Mouse (Mus musculus) natural killer cell, adult 2 months (primary cell): Measurements from ENCODE around the gene Wdfy4.

Experiments
- DNase-seq, 2 experiments: peaks; one replicate each; pipeline ENCODE4 v3.0.0; 2022; ENCODE audit warnings: low spot score in 2 of 2

Gene Wdfy4

GRCm38 (mm10) chr14:33078596-33078995 is 106.7 kb downstream of the Wdfy4 start:
- no peak for DNase-seq

- DNase-seq = no peak
These were observed 107.2 kb downstream of the Wdfy4 start for GRCm38 (mm10) chr14:33078110-33078509.

- no peak for DNase-seq
These were observed 112.0 kb downstream of the Wdfy4 start for GRCm38 (mm10) chr14:33073355-33073754.

- DNase-seq = no peak
These were observed 113.0 kb downstream of the Wdfy4 start for GRCm38 (mm10) chr14:33072351-33072750.

- no peak for DNase-seq
These were observed 117.6 kb downstream of the Wdfy4 start for GRCm38 (mm10) chr14:33067676-33068075.

GRCm38 (mm10) chr14:33062996-33063395 is 122.3 kb downstream of the Wdfy4 start:
- DNase-seq = no peak

DNA sequence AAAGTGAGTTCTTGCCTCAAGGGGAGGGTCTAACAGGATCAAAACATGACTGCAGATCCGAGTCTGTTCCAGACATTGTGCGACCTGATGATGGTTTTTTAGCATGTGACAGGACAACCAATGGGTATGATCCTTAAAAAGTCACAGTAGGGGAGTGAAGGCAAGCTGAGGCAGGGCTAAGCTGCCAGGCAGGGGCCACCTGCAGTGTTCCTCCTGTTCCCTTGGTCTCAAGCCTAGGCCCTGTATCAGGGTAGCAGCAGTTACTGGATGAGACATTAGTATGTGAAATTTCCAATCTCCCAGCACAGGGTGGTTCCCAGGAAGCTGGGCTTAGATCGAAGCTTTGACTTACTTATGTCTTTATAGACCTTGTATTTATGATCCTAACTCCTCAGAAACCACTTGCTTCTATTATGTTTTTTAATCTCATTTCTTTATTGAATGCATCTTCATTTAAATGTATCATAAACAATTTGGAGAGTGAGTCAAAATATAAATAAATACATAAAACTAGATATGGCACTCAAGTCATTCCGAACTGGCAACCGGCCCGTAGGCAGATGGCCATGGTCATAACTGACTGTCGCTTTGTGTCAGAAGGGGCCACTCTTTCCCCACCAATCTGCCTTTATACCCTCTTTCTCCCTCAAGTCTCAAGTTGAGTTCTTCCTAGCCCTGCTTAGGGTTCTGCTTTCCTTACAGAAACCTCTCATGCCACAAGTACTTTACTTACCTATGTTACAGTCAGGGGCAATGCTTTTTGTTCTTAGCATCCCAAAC is 126.2 kb downstream of the Wdfy4 start:
- no peak for DNase-seq

DNA sequence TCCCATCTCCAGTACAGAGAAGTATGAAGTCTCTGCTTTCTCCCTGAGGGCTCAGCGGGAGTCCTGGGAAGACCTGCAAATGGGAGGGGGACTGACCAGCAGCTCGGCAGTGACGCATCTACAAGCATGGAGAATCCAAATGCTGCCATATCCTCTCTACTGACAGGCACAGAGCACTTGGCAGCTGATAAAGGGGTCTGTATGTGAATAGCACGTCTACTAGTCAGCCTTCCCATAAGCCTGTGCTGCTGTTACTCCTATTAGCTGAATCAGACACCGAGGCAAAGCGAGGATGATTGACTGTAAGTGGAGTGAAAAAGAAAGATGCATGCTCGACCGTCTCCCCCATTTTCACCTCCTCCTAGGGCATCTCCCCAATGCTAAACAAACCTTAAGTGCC is 131.9 kb downstream of the Wdfy4 start:
- no peak for DNase-seq

- DNase-seq = no peak
These were observed 140.1 kb downstream of the Wdfy4 start for GRCm38 (mm10) chr14:33045217-33045616.

DNA sequence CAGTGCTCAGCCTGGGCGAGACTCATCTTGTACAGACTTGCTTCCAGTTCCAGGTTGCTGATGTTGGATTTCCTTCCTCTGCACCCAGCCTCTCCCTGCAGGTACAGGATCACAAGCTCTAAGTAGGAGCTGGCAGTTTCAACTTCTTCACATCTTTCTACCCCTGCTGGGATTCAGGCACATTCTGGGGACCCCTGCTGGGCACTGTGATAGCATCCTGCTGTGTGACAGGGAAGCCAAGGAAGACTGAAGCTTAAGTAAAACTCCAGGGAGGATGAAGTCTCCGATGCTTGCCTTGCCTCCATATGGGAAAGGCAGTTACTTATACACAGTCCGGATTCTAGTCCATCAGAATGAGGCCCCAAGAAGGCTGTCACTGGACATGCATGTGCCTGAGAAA is 148.5 kb downstream of the Wdfy4 start:
- no peak for DNase-seq

GRCm38 (mm10) chr14:33035386-33035785 is 149.9 kb downstream of the Wdfy4 start:
- no peak for DNase-seq

DNA sequence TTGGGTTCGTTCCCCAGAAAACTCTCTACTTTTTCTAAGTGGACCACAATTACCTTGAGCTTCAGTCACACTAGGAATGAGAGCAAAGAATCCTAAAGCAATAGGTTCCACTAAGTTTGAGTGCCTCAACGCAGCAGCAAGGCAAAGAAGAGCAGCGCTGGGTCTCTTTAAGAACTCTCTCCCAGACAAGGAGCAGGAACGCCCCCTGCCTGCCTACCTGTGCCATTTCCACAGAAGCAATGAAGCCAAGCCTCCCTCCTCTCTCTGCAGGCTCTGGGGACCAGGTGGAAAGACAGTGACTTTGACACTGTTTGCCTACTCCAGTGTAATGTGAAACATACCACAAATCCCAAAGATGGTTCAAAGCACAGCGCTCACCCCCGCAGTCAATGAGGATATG is 151.9 kb downstream of the Wdfy4 start:
- DNase-seq = no peak

GRCm38 (mm10) chr14:33030849-33031248 is 154.5 kb downstream of the Wdfy4 start:
- DNase-seq = no peak

DNA sequence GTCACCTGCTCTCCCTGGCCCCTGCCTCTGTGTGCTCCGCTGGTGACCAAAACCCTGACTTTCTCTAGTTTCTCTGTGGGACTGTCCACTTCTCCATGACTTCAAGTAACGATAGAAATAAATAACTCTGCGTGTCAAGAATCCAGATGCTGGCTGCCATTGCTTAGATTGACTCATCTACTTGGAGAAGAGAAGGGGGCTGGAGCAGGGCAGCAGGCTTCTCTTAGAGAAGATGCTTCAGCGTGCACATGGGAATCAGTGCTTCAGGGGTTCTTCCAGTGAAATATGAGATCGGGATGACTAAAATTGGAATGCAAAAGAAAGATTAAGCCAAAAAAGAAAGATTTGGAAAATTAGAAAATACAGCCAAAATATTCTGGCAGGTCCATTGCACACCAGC is 165.7 kb downstream of the Wdfy4 start:
- DNase-seq = no peak

DNA sequence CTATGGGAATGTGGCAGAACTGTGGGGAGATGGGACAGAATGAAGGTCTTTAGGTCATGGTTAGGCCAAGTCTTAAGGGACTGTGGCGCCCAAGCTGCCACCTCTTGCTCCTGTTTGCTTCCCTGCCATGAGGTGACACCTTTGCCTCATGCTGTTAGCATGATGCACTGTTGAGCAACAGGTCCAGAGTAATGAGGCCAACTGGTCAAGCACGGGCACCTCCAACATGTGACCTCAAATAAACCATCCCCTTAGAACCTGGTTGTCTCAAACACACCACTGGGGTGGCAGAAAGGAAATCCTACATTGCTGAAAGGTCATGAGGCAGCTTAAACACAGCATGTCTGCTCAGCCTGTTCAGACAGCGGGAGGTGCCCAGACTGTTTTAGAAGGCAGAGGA is 166.3 kb downstream of the Wdfy4 start:
- DNase-seq = no peak

DNA sequence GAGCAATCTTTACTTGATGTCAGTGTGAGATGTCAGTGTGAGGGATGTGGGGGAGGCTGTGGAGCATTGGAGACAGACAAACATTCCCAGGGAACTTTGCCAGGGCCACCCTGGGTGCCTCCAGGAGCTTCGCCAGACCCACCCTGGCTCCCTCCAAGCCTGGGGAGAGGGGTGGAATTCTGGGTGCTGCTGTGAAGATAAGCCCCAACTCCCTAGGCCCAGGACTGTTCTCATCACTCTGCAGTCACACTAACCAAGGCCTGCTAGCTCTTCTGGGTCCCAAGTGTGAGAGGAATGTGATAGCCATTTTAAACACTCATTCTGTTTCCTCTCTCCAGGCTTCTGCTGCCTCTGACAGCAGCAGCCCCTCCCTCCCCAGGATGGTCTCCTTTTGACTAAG is 177.7 kb downstream of the Wdfy4 start:
- no peak for DNase-seq

GRCm38 (mm10) chr14:33005114-33005513 is 180.2 kb downstream of the Wdfy4 start:
- DNase-seq = no peak

DNA sequence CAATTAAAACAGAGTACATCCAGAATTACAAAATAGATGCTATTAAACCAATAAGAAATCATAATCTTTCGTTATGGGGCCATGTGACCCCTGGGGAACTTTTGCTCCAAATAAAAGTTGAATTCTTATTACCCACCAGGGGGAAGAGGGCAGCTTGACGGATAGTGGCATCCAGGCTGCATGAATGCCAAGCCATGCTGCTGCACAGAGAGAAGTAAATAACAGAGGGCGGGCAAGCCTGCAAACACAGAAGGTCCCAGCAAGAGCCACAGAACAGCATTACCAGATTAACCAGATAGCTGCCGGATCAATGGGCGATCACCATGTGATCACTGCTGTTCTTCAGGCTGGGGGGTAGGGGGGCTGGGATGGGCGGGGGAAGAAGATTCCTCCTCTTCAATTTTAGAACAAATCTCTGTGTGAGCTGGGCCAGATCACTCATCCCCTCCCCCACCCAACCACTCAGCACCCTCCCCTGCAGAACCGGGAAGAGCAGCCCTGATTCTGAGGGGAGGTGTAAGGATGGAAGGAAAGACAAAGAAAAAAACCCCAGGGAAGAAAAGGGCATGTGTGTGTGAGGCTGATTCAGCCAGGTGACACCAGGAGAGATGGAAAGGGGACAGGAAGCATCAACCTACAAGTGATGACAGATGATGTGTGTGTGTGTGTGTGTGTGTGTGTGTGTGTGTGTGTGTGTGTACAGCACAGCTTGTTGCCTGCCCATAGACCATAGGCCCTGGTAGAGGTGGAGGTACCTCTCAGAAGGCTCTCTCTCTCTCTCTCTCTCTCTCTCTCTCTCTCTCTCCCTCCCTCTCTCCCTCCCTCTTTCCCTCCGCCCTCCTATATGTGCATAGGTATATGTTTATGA is 185.0 kb downstream of the Wdfy4 start:
- no peak for DNase-seq

DNA sequence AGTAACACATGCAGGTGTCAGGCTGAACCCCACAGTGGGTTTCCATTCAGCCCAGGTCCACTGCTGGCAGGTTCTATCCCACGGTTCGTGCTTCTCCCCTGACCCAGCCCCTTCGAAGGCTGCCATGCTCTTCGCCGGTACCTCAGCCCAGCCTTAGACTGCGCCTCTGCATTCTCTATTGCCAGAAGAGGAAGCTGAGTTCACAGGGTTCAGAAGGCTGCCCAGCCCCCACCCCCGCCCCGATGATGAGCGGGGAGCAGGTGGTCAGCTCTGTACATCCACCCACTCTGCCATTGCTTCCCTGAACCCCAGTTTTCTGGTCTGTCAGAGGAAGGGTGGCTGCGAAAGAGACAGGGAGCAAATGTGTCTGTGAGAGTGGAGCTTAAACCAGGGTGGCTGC is 185.8 kb downstream of the Wdfy4 start:
- DNase-seq = no peak

GRCm38 (mm10) chr14:32994954-32995636 is 190.2 kb downstream of the Wdfy4 start:
- DNase-seq = no peak

DNA sequence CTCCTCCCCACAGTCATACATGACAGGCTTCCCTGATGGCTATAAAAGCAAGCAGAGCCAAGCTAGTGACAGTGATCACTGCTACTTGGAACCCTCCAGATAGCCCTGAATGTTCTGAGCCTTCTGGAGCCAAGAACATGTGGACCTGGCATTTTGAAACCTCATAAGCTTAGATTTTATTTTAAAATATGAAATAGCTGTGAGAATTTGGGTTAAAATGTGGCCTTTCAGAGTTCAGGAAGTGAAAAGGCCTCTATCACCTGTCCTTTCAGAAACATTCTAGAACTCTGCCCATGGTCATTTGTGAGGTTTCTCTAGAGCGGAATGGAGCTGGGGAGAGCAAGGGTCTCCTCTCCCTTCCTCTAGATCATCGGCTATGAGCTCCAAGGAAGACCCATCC is 194.2 kb downstream of the Wdfy4 start, which contains the start of gene Lrrc18:
Gene Lrrc18 (plus strand): TSS at position 301 of the 400 bp plus-strand sequence.
- no peak for DNase-seq

DNA sequence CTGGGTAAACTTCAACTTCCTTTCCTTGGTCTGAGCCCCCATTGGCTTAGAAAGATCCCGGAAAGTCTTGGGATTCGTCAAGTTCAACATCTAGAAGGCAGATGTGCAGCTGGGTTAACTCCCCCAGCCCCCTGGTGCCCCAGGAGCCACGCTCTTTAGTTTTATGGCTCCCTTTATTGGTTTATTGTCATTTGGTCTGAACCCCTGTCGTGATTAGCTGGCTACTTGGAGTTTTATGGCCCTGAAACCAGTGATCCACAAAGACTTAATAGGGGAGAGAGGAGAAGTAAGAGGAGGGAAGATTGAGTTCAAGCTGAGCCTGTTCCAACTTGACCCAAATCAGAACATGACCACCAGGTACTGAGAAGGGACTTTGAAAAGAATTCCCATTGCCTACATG is 198.6 kb downstream of the Wdfy4 start:
- DNase-seq = no peak
